Mouse (Mus musculus) forebrain, postnatal 0 days (tissue): ENCODE measurements around the gene Vipr1. TPM values are rescaled to one million over a fixed set of nuclear protein-coding genes. Genes with fewer than 3 reads are reported as not detected.

Experiments used
- ATAC-seq: fragments of 200-750 bp; cut with Nextera tagmentation; 2 replicates; pipeline ENCODE4 v1.8.0; 2017; ENCODE audit warnings: mild to moderate bottlenecking, moderate library complexity
- DNase-seq: peaks from one replicate; pipeline ENCODE4 v3.0.0-alpha.2; 2015
- H3K27ac ChIP-seq: fragments of 300-500 bp; sonication (generic); 2 replicates; pipeline ENCODE4 v1.5.1; 2014; ENCODE audit warnings: low read depth, mild to moderate bottlenecking, antibody characterized with exemption, low read length, moderate library complexity, mixed read lengths
- H3K27me3 ChIP-seq: fragments of 300-500 bp; sonication (generic); 2 replicates; pipeline ENCODE4 v1.6.1; 2014; ENCODE audit warnings: mild to moderate bottlenecking, low read length, mixed read lengths; ENCODE audit not compliant: insufficient read depth
- H3K36me3 ChIP-seq: fragments of 300-500 bp; sonication (generic); 2 replicates; pipeline ENCODE4 v1.6.1; 2014; ENCODE audit warnings: mild to moderate bottlenecking, moderate library complexity; ENCODE audit not compliant: insufficient read depth
- H3K4me1 ChIP-seq: fragments of 300-500 bp; sonication (generic); 2 replicates; pipeline ENCODE4 v1.6.1; 2014; ENCODE audit warnings: antibody characterized with exemption; ENCODE audit not compliant: insufficient read depth
- H3K4me2 ChIP-seq: fragments of 300-500 bp; sonication (generic); 2 replicates; pipeline ENCODE4 v1.6.1; 2014; ENCODE audit warnings: low read depth, mild to moderate bottlenecking, moderate library complexity
- H3K4me3 ChIP-seq: fragments of 300-500 bp; sonication (generic); 2 replicates; pipeline ENCODE4 v1.5.1; 2014; ENCODE audit warnings: low read depth, low read length, mixed read lengths
- H3K9ac ChIP-seq: fragments of 300-500 bp; sonication (generic); 2 replicates; pipeline ENCODE4 v1.6.1; 2014; ENCODE audit warnings: mild to moderate bottlenecking
- H3K9me3 ChIP-seq: fragments of 300-500 bp; sonication (generic); 2 replicates; pipeline ENCODE4 v1.6.1; 2016; ENCODE audit warnings: low read length
- CTCF ChIP-seq: sonication (generic); IDR thresholded peaks from 2 replicates; pipeline ENCODE4 v1.5.1; 2016; ENCODE audit warnings: antibody characterized with exemption, control low read depth, low read depth
- WGBS: fragments of 180-500 bp; shearing (Covaris S2); extraction: QIAGEN DNeasy Blood & Tissue Kit; methylation state at CpG from one replicate; pipeline ENCODE4 v1.1.7; 2014; 5-methylcytosine and 5-hydroxymethylcytosine counted together
- polyA plus RNA-seq: library from polyadenylated mRNA; unstranded; fragments of >200 nt; fragmentation: Nextera tagmentation; extraction: Ambion mirVana; gene quantifications from 2 replicates; pipeline ENCODE4 v1.2.1, GENCODE M21; 2015
- total RNA-seq: library from RNA; depleted of rRNA; stranded (reverse); fragments of >200 nt; gene quantifications from 2 replicates; pipeline ENCODE4 v1.2.3, GENCODE M21; 2014

Vipr1 gene
- total and polyA plus RNA-seq, 2 experiments from 2014 or later, result 0.34 to 0.48 TPM

GRCm38 (mm10) chr9:121684702-121685101, 42.2 kb downstream of the Vipr1 start:
- Histone ChIP-seq H3K4me1 (peaks cover 4% of the 10 kb centered on the region), H3K27me3 (no peaks in the 10 kb centered on the region), H3K36me3 (peaks cover 53% of the 10 kb centered on the region), H3K4me3 (no peak overlapping the region), H3K9ac (no peak overlapping the region), H3K9me3 (no peaks in the 10 kb centered on the region), H3K27ac (no peak overlapping the region), H3K4me2 (no peak overlapping the region)
- no peak for TF ChIP-seq CTCF
- 84% methylated on average over 7 of the region's 7 CpGs for WGBS
- no peak for DNase-seq
- no peak for ATAC-seq

GRCm38 (mm10) chr9:121690200-121690651, 47.7 kb downstream of the Vipr1 start:
- peaks cover 12% of the 10 kb centered on the region for H3K4me1 ChIP-seq
- H3K4me2 ChIP-seq, result peak overlapping the region; percentile 43
- ATAC-seq (peak; percentile 96), DNase-seq (peak; percentile 84)
- H3K27ac ChIP-seq, result peak overlapping the region; percentile 86
- peaks cover 39% of the 10 kb centered on the region for H3K36me3 ChIP-seq
- no peaks in the 10 kb centered on the region for H3K27me3 ChIP-seq
- H3K9ac ChIP-seq, result peak overlapping the region; percentile 22
- TF ChIP-seq CTCF, result no peak
- H3K4me3 ChIP-seq, result peak overlapping the region; percentile 10; the same call in 1 of the 2 replicates
- H3K9me3 ChIP-seq, result no peaks in the 10 kb centered on the region
- WGBS, result 27% methylated on average over 15 of the region's 15 CpGs

GRCm38 (mm10) chr9:121690734-121691133, 48.2 kb downstream of the Vipr1 start:
- H3K4me3 ChIP-seq, result no peak overlapping the region

GRCm38 (mm10) chr9:121694736-121695135, 52.2 kb downstream of the Vipr1 start:
- Histone ChIP-seq H3K9ac (no peak overlapping the region), H3K27me3 (no peaks in the 10 kb centered on the region), H3K27ac (no peak overlapping the region), H3K9me3 (no peaks in the 10 kb centered on the region), H3K36me3 (peaks cover 29% of the 10 kb centered on the region), H3K4me2 (no peak overlapping the region), H3K4me1 (peaks cover 8% of the 10 kb centered on the region), H3K4me3 (no peak overlapping the region)
- no peak for DNase-seq
- 86% methylated on average over 12 of the region's 12 CpGs for WGBS
- ATAC-seq, result no peak
- TF ChIP-seq CTCF, result no peak

More at GRCm38 (mm10) chr9:121690734-121691133, 48.2 kb downstream of the Vipr1 start:
- no peak for TF ChIP-seq CTCF
- Histone ChIP-seq H3K4me1 (peaks cover 12% of the 10 kb centered on the region), H3K4me2 (peak overlapping the region; percentile 43), H3K9ac (0 out of 2 replicates have a peak overlapping the region, but pooled peaks have one; percentile 0), H3K27ac (peak overlapping the region; percentile 86), H3K27me3 (no peaks in the 10 kb centered on the region), H3K9me3 (no peaks in the 10 kb centered on the region), H3K36me3 (peaks cover 37% of the 10 kb centered on the region)
- 71% methylated on average over 7 of the region's 7 CpGs for WGBS
- DNase-seq (no peak), ATAC-seq (peak; percentile 36)

- ATAC-seq (no peak), DNase-seq (no peak)
- Histone ChIP-seq H3K9me3 (no peaks in the 10 kb centered on the region), H3K4me2 (no peak overlapping the region), H3K9ac (no peak overlapping the region), H3K4me3 (no peak overlapping the region), H3K36me3 (peaks cover 32% of the 10 kb centered on the region), H3K4me1 (no peaks in the 10 kb centered on the region), H3K27ac (0 out of 2 replicates have a peak overlapping the region, but pooled peaks have one; percentile 35), H3K27me3 (no peaks in the 10 kb centered on the region)
- 90% methylated on average over 9 of the region's 9 CpGs for WGBS
- TF ChIP-seq CTCF, result no peak
Measured at GRCm38 (mm10) chr9:121696626-121697025, 54.1 kb downstream of the Vipr1 start.

- H3K4me3 ChIP-seq, result no peak overlapping the region
- no peaks in the 10 kb centered on the region for H3K9me3 ChIP-seq
- DNase-seq (peak; percentile 51), ATAC-seq (peak; percentile 48; the same call in 1 of the 2 replicates)
- H3K4me1 ChIP-seq, result no peaks in the 10 kb centered on the region
- H3K27me3 ChIP-seq, result no peaks in the 10 kb centered on the region
- H3K4me2 ChIP-seq, result no peak overlapping the region
- peaks cover 32% of the 10 kb centered on the region for H3K36me3 ChIP-seq
- TF ChIP-seq CTCF, result peak; percentile 100
- H3K9ac ChIP-seq, result no peak overlapping the region
- H3K27ac ChIP-seq, result 0 out of 2 replicates have a peak overlapping the region, but pooled peaks have one; percentile 35
- WGBS, result 96% methylated on average over 1 of the region's 1 CpGs
Measured at GRCm38 (mm10) chr9:121697150-121698049, 54.9 kb downstream of the Vipr1 start.

GRCm38 (mm10) chr9:121704261-121704645, 61.7 kb downstream of the Vipr1 start:
- Histone ChIP-seq H3K36me3 (peaks cover 8% of the 10 kb centered on the region), H3K4me2 (peak overlapping the region; percentile 96), H3K27me3 (no peaks in the 10 kb centered on the region), H3K9me3 (no peaks in the 10 kb centered on the region), H3K4me3 (peak overlapping the region; percentile 89), H3K9ac (peak overlapping the region; percentile 71), H3K27ac (no peak overlapping the region), H3K4me1 (peaks cover 17% of the 10 kb centered on the region; the same call in 1 of the 2 replicates)
- no peak for TF ChIP-seq CTCF
- no peak for ATAC-seq
- 42% methylated on average over 11 of the region's 11 CpGs for WGBS
- DNase-seq, result no peak
